Mouse (Mus musculus) midbrain, embryonic 16.5 days (tissue): ENCODE data around the gene Mtrf1l. TPM values are rescaled to one million over a fixed set of nuclear protein-coding genes. Genes with fewer than 3 reads are reported as not detected.

ENCODE experiments used
- ATAC-seq: fragments of 200-750 bp; cut with Nextera tagmentation; 2 replicates; pipeline ENCODE4 v1.8.0; 2017; ENCODE audit warnings: moderate TSS enrichment
- H3K27ac ChIP-seq: fragments of 300-500 bp; sonication (generic); 2 replicates; pipeline ENCODE4 v1.5.1; 2014; ENCODE audit warnings: mild to moderate bottlenecking, low read length, mixed read lengths
- H3K27me3 ChIP-seq: fragments of 300-500 bp; sonication (generic); 2 replicates; pipeline ENCODE4 v1.6.1; 2014; ENCODE audit warnings: low read depth, low read length, mixed read lengths; ENCODE audit not compliant: control insufficient read depth, insufficient read depth
- H3K36me3 ChIP-seq: fragments of 300-500 bp; sonication (generic); 2 replicates; pipeline ENCODE4 v1.6.1; 2014; ENCODE audit warnings: mild to moderate bottlenecking, low read length, moderate library complexity, mixed read lengths; ENCODE audit not compliant: control insufficient read depth, insufficient read depth
- H3K4me1 ChIP-seq: fragments of 300-500 bp; sonication (generic); 2 replicates; pipeline ENCODE4 v1.6.1; 2014; ENCODE audit warnings: mild to moderate bottlenecking, low read length, mixed read lengths; ENCODE audit not compliant: control insufficient read depth, insufficient read depth
- H3K4me2 ChIP-seq: fragments of 300-500 bp; sonication (generic); 2 replicates; pipeline ENCODE4 v1.6.1; 2014; ENCODE audit warnings: mild to moderate bottlenecking, low read length, mixed read lengths
- H3K4me3 ChIP-seq: fragments of 300-500 bp; sonication (generic); 2 replicates; pipeline ENCODE4 v1.5.1; 2014; ENCODE audit warnings: low read depth, mild to moderate bottlenecking, low read length, moderate library complexity, mixed read lengths
- H3K9ac ChIP-seq: fragments of 300-500 bp; sonication (generic); 2 replicates; pipeline ENCODE4 v1.6.1; 2014; ENCODE audit warnings: low read depth, low read length, mixed read lengths
- H3K9me3 ChIP-seq: fragments of 300-500 bp; sonication (generic); replicated peaks from 2 replicates; pipeline ENCODE4 v1.6.1; 2014; ENCODE audit warnings: mild to moderate bottlenecking, low read length, mixed read lengths; ENCODE audit not compliant: control insufficient read depth, poor library complexity, severe bottlenecking
- WGBS: fragments of 180-500 bp; shearing (Covaris S2); extraction: QIAGEN DNeasy Blood & Tissue Kit; methylation state at CpG from one replicate; pipeline ENCODE4 v1.1.7; 2014; 5-methylcytosine and 5-hydroxymethylcytosine counted together
- polyA plus RNA-seq: library from polyadenylated mRNA; unstranded; fragments of >200 nt; fragmentation: Nextera tagmentation; extraction: Ambion mirVana; gene quantifications from 2 replicates; pipeline ENCODE4 v1.2.1, GENCODE M21; 2015

The Mtrf1l gene
- polyA plus RNA-seq, 1 experiment from 2014 or later: 11.1 TPM

DNA sequence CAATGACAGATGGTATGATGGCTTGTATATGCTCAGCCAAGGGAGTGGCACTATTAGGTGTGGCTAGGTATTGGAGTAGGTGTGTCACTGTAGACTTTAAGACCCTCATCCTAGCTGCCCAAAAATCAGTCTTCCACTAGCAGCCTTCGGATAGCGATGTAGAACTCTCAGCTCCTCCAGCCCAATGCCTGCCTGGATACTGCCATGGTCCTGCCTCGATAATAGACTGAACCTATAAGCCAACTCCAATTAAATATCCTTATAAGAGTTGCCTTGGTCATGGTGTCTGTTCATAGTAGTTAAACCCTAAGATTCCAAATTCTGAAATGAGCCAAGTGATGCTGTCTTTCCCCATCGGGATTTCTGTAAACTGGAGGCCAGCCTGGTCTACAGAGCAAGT, 25.6 kb downstream of the Mtrf1l start:
- Histone ChIP-seq H3K9ac (no peak overlapping the region), H3K4me3 (no peak overlapping the region), H3K27me3 (no peaks in the 10 kb centered on the region), H3K36me3 (peaks cover 12% of the 10 kb centered on the region; the same call in 1 of the 2 replicates), H3K27ac (no peak overlapping the region), H3K9me3 (no peaks in the 10 kb centered on the region), H3K4me1 (peaks cover 6% of the 10 kb centered on the region), H3K4me2 (no peak overlapping the region)
- 82% methylated on average over 4 of the region's 4 CpGs for WGBS
- ATAC-seq: no peak

DNA sequence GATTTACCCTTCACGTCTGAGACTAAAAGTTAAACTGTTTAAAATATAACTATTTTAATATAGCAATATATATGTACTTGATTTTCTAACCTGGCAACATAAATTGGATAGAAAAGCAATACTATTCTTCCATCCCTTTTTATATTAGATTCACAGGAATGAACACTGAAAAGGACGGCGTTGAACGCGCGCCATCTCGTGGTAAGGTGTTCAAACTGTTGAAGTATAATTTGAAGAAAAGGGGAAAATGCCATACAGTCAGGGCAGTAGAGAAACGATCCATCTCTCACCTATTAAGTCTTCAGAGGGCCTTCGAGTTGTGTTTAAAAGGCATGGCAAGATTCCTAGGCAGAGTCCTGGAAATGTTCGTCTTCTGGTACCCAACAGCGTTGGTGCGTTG, 33.1 kb downstream of the Mtrf1l start:
- Histone ChIP-seq H3K9me3 (no peaks in the 10 kb centered on the region), H3K4me1 (no peaks in the 10 kb centered on the region), H3K4me3 (no peak overlapping the region), H3K36me3 (no peaks in the 10 kb centered on the region), H3K27me3 (no peaks in the 10 kb centered on the region), H3K4me2 (no peak overlapping the region), H3K9ac (no peak overlapping the region), H3K27ac (no peak overlapping the region)
- ATAC-seq: peak; percentile 76; the same call in 1 of the 2 replicates
- WGBS: 18% methylated on average over 12 of the region's 12 CpGs

DNA sequence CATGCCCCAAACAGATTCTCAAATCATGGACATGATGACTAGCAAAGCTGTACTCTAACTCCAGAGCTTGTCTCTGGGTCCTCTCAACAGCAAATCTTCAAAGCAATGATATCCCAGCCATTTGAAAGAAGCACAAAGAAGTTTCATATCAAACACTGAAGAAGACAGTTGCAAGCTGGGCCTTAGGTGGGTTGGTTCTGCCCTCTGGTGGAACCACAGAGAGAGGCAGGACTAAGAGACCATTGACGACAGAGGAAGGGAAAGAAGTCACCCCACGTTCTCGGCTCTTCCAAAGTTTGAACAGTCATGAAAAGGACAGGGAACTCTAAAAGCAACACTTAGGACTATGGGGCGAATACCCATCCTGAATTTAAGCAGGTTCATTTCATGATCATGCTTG, 36.8 kb downstream of the Mtrf1l start:
- ATAC-seq: no peak
- no peaks in the 10 kb centered on the region for H3K27me3 ChIP-seq
- no peaks in the 10 kb centered on the region for H3K9me3 ChIP-seq
- no peak overlapping the region for H3K9ac ChIP-seq
- H3K27ac ChIP-seq: no peak overlapping the region
- H3K4me2 ChIP-seq: no peak overlapping the region
- H3K36me3 ChIP-seq: no peaks in the 10 kb centered on the region
- WGBS: 28% methylated on average over 4 of the region's 4 CpGs
- H3K4me3 ChIP-seq: no peak overlapping the region
- no peaks in the 10 kb centered on the region for H3K4me1 ChIP-seq

Other genes starting within 250 kb of the Mtrf1l start
- 0.73 and 0.93 TPM in 2 replicates for gene Myct1, start 230.1 kb downstream of the Mtrf1l start, polyA plus RNA-seq
- gene Vip, start 184.7 kb downstream of the Mtrf1l start, polyA plus RNA-seq: 0.81 and 1.1 TPM in 2 replicates
- gene Fbxo5, start 18.3 kb downstream of the Mtrf1l start, polyA plus RNA-seq: 10.1 and 11.1 TPM in 2 replicates
- gene Rgs17, start 98.5 kb upstream of the Mtrf1l start, polyA plus RNA-seq: 28.4 and 35.5 TPM in 2 replicates